Mouse (Mus musculus): ENCODE measurements at regions not wholly inside any gene's neighbourhood (a gene's known extent, or its start where the extent isn't known, plus 50 kb on each side); places are given as distances from the start of the nearest gene placed in this dataset.

- no peak for TF ChIP-seq CTCF (IDR thresholded peaks at IDR 0.05; ENCODE audit: borderline replicate concordance, extremely low read depth, insufficient read depth, insufficient read length)
- TF ChIP-seq POLR2A (IDR thresholded peaks at IDR 0.05; ENCODE audit: borderline replicate concordance, extremely low read depth, insufficient read depth, insufficient read length, poor library complexity, severe bottlenecking), result no peak
Measured at GRCm38 (mm10) chr14:24999008-24999572, 459.9 kb upstream of the Zmiz1 start.

Measured in brain, embryonic 14.5 days (tissue).